Mouse (Mus musculus) gastrocnemius, adult 2 months (tissue): ENCODE measurements around the gene Cilp. TPM values are rescaled to one million over a fixed set of nuclear protein-coding genes. Genes with fewer than 3 reads are reported as not detected.
A peak's percentile ranks its signal among the peaks of the same experiment; 100 is the strongest.

Experiments used
- DNase-seq: peaks from one replicate; pipeline ENCODE4 v3.0.0; 2022
- H3K27ac ChIP-seq: fragments of 200-600 bp; 2 replicates; pipeline ENCODE4 v1.8.1; 2022; ENCODE audit warnings: mild to moderate bottlenecking
- H3K4me3 ChIP-seq: fragments of 200-600 bp; 2 replicates; pipeline ENCODE4 v1.8.1; 2022; ENCODE audit warnings: mild to moderate bottlenecking, moderate library complexity
- CTCF ChIP-seq: fragments of 200-600 bp; IDR thresholded peaks from 2 replicates; pipeline ENCODE4 v1.8.1; 2022; ENCODE audit warnings: antibody characterized with exemption, mild to moderate bottlenecking, moderate library complexity
- intact Hi-C: fragments of 180-260 bp; cut with DNase I; formaldehyde crosslinking; loops from one replicate; pipeline ENCODE4 v1.15.1; 2025
- total RNA-seq, 2 experiments: library from RNA; stranded (reverse); gene quantifications; 2 replicates each; pipeline ENCODE4 v1.2.3; 2021

Gene Cilp
- total RNA-seq, 2 experiments from 2014 or later, result 13.0 to 35.4 TPM

DNA sequence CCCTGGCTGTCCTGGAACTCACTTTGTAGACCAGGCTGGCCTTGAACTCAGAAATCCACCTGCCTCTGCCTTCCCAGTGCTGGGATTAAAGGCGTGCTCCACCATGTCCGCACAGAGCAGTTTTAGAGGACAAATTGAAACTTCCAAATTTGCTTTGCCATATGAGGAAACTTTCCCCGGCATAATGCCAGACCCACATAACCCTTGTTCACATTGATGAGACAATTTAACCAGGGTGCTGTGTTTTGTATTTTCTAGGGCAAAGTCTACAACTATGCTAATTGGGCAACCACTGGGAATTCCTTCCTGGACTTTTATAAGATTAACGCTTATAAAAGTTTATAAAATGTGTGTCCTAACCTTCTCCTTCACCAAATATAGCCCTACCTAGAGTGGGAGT, 25.0 kb downstream of the Cilp start:
- no peak for TF ChIP-seq CTCF
- intact Hi-C loops, result loop anchor here (10.0 kb wide), 1 partner anchor 95 kb away; the partner anchor contains the start of gene Parp16
- no peak for DNase-seq
- Histone ChIP-seq H3K4me3 (no peak overlapping the region), H3K27ac (no peak overlapping the region)

DNA sequence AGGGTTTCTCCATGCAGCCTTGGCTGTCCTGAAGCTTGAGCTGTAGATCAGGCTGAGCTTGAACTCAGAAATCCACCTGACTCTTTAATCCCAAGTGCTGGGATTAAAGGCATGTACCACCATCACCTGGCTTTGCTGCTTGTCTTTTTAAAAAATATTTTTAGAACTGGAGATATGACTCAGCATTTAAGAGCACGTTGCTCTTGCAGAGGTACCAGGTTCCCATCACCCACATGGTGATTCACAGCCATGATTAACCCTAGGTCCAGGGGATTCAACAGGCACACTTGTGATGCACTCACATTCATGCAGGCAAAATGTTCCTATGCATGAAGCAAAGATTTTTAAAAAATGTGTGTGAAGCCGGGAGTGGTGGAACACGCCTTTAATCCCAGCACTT, 27.4 kb downstream of the Cilp start:
- Histone ChIP-seq H3K27ac (peak overlapping the region; percentile 46; the same call in 1 of the 2 replicates), H3K4me3 (no peak overlapping the region)
- DNase-seq, result no peak
- TF ChIP-seq CTCF, result no peak
- intact Hi-C loops, result no loop called here

DNA sequence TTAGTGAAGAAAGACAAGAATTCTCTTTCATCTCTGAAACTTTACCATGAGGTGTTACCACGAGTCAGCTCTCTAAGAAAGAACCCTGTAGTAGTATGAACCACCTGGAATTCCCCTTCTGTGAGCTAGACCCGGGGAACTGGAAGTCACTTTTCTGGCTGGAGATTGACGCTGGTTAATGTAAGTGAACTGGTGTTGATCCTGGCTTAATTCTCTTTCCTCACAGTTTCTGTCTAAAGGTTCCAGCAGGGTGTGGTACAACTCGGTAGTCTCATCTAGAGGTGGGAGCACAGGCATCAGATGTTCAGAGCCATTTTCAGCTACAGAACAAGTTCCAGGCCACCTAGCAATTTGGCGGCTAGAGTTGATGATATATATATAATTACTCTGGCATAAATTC, 28.1 kb downstream of the Cilp start:
- TF ChIP-seq CTCF, result no peak
- no peak for DNase-seq
- intact Hi-C loops, result no loop called here

DNA sequence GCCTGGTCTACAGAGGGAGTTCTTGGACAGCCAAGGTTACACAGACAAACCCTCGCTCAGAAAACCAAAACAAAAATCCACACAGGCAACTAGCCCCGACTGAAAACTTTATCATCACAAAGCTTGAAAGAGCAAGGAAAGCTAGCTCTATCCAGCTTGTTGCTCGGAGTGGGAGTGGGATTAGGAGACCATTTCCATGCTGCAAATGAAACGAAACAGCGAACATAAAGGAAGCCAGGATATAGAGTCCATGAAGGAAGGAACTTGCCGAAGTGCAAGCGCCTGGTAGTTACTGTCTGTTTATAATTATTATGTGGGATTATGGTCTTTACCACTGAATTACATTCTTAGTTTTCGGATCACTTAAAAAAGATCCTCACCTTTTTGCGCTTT, 28.6 kb downstream of the Cilp start:
- peak overlapping the region; percentile 96 for H3K27ac ChIP-seq
- intact Hi-C loops, result no loop called here
- no peak for DNase-seq
- no peak for TF ChIP-seq CTCF
- H3K4me3 ChIP-seq, result peak overlapping the region; percentile 82

More for the DNA sequence above, 28.1 kb downstream of the Cilp start:
- peak overlapping the region; percentile 96 for H3K27ac ChIP-seq
- peak overlapping the region; percentile 82 for H3K4me3 ChIP-seq

DNA sequence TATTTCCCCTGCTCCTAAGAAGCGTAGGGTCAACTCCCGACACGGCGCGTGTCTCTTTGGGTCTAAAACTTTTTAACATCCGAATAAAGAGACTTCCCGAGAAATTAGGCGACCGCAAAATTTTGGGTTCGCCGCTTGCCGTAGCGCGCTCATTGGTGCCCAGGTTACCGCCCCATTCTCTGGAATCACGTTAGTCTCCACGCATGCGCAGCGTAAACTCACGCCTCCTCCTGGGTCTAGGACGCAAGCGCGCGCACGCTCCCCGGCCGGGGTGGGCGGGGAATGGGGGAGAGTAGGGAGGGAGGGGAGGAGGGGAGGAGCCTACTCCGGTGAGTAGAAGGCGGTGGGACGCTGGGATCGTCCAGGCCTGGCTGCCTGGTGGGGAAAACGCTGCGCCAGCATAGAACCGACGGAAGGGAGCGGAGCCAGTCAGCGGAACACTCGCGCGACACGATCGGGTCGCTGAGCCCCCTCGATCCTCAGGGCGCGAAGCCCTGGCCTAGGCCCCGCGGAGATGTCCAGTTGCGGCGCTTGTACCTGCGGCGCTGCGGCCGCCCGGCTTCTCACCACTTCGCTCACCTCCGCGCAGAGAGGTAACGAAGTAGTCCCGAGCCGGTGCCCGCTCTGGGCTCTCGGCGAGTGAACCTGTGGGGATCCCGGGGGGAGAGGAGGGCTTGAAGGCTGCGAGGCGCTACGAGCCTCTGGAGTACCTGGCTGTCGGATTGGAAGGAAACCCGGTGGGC, 29.2 kb downstream of the Cilp start, which contains the start of gene Clpx:
TSS of gene Clpx (plus strand) at position 288 of the 743 bp plus-strand sequence.
- TF ChIP-seq CTCF, result peak; percentile 4; the same call in 1 of the 2 replicates
- DNase-seq, result peak; percentile 99
- Histone ChIP-seq H3K4me3 (peak within 1 kb of the TSS; percentile 82), H3K27ac (peak within 1 kb of the TSS; percentile 96)
- intact Hi-C loops, result no loop called here

DNA sequence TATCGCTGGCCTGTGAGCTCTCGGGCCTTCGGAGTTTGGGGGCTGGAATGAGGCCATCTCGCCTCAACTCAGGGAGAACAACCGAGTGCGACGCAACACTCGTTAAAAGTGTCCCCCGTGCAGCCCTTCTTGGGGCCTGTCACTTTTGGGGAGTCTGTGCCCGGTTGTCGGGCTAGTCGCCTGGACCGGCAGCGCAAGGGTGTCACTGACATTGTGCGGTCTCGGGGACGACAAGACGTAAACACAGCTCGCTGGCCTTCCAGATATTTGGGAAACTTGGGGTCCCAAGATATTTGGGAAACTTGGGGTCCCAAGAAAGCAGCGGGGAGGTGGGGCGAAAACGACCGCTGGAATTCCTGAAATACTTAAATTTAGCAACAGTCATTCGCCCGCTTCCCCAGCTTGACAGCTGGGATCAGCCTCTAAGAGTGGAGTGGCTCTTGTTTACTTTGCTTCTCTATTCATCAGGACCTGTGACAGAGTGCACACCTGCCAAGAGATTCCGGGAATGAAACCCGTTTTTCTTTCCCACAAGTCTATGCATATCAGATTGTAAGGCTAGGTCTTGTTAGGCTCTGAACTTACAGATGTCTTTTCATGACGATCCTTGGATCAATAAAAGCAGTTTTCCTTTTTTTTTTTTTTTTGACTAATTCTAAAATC, 29.9 kb downstream of the Cilp start:
- TF ChIP-seq CTCF, result no peak
- Histone ChIP-seq H3K27ac (peak overlapping the region; percentile 96), H3K4me3 (peak overlapping the region; percentile 82)
- DNase-seq, result no peak
- intact Hi-C loops, result no loop called here

DNA sequence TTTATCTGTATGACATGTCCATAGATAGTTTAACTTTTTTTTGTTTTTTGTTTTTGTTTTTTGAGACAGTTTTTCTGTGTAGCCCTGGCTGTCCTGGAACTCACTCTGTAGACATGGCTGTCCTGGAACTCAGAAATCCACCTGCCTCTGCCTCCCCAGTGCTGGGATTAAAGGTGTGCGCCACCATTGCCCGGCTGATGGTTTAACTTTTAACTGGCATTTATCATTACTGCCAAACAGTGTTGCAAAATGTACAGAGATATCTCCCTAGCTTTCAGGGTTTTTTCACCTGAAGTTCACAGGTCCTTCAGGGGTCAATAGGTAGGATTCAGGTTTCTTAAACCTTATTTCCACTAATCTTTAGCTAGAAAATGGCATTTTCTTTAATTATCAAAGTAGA, 32.1 kb downstream of the Cilp start:
- Histone ChIP-seq H3K4me3 (no peak overlapping the region), H3K27ac (no peak overlapping the region)
- intact Hi-C loops, result no loop called here
- TF ChIP-seq CTCF, result no peak
- no peak for DNase-seq

DNA sequence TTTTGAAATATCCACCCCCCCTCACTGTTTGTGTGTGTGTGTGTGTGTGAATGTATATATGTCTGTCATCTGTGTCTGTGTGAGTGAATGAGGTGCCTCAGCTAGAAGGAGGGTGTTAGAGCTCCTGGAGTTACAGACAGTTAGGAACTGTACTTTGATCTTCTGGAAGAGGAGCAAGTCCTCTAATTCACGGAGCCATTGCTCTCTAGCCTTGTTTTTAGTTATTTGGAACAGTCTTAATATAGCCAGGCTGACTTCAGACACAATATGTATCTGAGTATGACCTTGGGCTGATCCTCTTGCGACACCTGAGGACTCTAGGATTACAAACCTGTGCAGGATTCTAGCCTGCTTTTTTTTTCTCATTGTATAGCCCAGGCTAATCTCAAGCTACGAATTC, 33.8 kb downstream of the Cilp start:
- no peak for TF ChIP-seq CTCF
- no peak for DNase-seq
- intact Hi-C loops, result no loop called here
- Histone ChIP-seq H3K27ac (peak overlapping the region; percentile 78), H3K4me3 (no peak overlapping the region; the same call in 1 of the 2 replicates)

DNA sequence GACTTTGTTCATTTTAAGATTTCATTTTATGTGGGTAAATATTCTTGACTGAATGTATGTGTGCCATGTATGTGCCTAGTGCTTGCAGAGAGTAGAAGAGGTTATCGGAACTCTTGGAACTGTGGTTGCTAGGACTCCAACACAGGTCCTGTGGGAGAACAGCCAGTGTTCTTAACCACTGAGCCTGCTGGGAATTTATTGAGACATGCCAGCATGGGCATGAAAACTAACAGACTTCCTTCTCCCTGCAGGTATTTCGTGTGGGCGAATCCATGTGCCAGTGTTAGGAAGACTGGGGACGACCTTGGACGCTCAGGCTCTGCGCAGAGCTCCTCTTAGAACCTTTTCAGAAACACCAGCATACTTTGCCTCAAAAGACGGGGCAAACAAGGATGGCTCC, 34.7 kb downstream of the Cilp start:
- intact Hi-C loops, result no loop called here
- H3K27ac ChIP-seq, result peak overlapping the region; percentile 78

DNA sequence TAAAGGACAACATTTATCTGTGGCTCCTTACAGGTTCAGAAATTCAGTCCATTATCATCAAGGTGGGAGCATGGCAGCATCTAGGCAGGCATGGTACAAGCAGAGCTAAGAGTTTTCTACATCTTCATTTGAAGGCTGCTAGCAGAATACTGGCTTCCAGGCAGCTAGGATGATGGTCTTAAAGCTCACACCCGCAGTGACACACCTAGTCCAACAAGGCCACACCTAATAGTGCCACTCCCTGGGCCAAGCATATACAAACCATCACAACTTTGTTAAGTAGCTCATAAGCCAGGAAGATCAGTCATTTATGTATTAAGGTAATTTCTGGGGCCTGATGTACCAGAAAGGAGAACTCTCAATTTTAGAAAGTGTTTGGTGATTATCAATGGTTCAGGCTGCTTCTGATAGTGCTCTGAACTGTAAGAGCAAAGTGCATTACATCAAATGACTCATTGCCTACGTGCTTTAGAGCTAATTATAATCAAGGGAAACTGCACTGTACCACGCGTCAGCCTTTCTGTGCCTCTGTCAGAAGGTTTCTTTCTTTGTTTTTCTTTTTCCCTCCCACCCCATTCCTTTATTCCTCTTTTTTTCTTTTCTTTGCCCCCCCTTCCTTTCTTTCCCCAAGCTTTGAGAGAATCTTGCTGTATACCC, 37.5 kb downstream of the Cilp start:
- TF ChIP-seq CTCF, result no peak
- intact Hi-C loops, result no loop called here
- Histone ChIP-seq H3K27ac (peak overlapping the region; percentile 78), H3K4me3 (0 out of 2 replicates have a peak overlapping the region, but pooled peaks have one; percentile 17)
- DNase-seq, result no peak

More for the DNA sequence above, 34.7 kb downstream of the Cilp start:
- no peak for DNase-seq
- no peak for TF ChIP-seq CTCF
- no peak overlapping the region for H3K4me3 ChIP-seq

DNA sequence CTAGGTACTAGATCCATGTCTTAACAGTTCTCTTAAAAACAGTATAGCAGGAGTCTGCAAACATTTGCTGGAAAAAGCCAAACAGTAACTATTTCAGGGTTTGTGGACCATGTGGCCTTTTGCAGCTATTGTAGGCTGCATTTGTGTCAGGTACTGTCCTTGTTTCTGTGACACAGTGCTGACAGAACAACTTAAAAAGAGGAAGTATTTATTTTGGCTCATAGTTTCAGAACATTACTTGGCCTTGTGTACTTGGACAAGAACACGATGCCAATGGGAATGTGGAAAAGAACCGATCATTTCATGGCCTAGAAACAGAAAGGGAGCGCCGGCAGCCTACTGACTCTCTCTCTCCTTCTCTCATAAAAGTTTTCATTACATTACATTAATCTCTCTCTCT, 38.6 kb downstream of the Cilp start:
- no peak for DNase-seq
- intact Hi-C loops, result no loop called here
- Histone ChIP-seq H3K4me3 (peak overlapping the region; percentile 3; the same call in 1 of the 2 replicates), H3K27ac (peak overlapping the region; percentile 78)
- TF ChIP-seq CTCF, result no peak

DNA sequence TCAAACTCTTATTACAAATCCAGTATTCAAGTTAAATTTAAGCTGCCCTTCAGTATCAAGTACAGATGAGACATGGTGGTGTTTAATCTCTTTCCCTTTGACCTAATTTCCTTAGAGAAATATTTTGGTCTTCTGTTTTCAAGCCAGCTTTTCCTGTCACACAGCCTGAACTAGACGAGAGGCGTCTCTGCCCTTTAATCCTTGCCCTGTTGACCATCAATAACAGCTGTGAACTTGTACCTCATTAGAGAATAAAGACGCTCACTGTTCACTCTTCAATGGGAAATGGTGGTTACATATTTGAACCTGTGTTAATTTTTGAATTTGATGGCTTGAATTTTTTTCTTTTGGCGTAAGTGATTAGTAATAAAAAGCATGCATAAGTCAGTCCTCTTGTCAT, 39.3 kb downstream of the Cilp start:
- no peak for TF ChIP-seq CTCF
- Histone ChIP-seq H3K27ac (peak overlapping the region; percentile 78), H3K4me3 (peak overlapping the region; percentile 3; the same call in 1 of the 2 replicates)
- intact Hi-C loops, result no loop called here
- no peak for DNase-seq

DNA sequence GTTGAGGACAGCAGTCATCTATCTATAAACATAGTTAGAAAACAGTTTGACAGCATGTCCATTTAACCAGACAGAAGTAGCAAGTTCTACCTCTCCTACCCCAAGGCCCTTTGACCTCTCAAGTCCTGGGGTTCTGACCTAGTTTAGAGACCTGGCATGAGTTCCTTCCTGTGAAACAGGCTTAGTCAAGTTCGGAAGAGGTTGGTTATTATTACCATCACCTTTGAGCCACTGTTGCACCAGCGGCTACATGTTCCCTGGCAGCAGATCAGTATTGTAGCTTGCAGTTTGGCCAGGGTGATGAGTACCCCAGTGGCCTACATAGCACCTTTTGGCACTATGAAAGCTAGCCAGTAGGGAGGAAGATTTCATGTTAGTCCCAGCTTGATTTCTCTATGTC, 41.7 kb downstream of the Cilp start:
- Histone ChIP-seq H3K27ac (peak overlapping the region; percentile 78), H3K4me3 (no peak overlapping the region)
- intact Hi-C loops, result no loop called here
- TF ChIP-seq CTCF, result no peak
- DNase-seq, result peak; percentile 67
